Mouse (Mus musculus): ENCODE measurements around the gene Pacrg. TPM values are rescaled to one million over a fixed set of nuclear protein-coding genes. Genes with fewer than 3 reads are reported as not detected.
A peak's percentile ranks its signal among the peaks of the same experiment; 100 is the strongest.

The Pacrg gene
- total RNA-seq, 2 experiments from 2014 or later = 15.8 to 17.7 TPM

DNA sequence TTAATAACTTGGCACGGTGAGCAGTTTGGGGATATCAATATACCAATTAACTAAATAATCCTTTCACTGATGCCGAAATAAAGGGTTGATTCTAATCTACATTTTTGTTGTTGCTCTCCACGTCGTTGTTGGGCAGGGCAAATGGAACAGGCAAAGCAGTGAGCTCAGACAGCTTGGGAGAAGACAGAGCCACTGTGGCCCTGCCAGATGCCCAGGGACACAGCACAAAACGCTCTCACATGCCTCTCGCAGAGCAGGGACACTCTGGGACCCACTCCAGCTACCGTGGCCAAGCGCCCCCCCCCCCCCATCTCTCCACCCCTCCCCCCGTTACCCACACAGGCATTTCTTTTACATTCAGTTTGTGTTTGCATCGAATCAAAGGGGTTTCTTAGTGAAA lies 332.6 kb downstream of the Pacrg start:
- DNase-seq (ENCODE audit: low spot score in 2 of 2) = peak; percentile 48 to 62
- intact Hi-C loops (cut with DNase I) = no loop called here

DNA sequence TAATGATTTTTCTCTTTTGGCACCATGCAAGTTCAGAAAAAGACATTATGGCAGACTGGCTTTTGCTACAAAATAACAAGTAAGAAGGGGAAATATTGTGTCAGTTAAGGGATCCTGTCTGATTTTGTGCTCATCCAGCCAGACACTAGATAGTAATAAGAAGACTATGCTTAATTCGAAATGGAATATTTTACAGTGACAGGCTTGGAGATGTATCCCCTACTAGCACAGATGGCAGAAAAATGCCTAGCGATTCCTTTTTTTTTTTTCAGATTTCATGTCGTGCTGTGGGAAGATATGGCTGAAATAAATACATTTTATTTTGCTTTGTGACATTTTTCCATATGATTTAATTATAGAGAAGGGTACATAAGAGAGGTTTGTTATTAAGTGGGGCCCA lies 333.2 kb downstream of the Pacrg start:
- DNase-seq (ENCODE audit: low spot score in 2 of 2) = no peak
- intact Hi-C loops (cut with DNase I) = no loop called here

DNA sequence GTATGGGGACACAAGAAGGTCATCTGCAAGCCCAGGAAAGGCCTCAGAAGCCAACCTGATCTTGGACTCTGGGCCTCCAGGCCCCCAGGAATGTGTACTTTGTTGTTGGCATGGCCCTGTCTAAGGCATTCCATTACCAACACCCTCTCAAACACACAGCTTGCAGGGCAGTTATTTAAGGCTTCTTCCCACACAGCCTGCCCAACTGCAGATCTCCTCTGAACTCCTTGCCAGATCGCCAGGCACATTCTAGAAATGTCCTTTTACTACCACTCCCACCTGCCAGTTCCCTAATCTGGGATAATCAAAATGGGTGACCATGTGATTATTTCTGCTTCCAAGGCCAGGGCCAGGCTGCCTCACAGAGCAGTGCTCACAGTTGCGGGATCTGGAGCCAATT lies 338.7 kb downstream of the Pacrg start:
- peak in 1 of 2 experiments; percentile 46 for DNase-seq (ENCODE audit: low spot score in 2 of 2)
- intact Hi-C loops (cut with DNase I) = no loop called here

DNA sequence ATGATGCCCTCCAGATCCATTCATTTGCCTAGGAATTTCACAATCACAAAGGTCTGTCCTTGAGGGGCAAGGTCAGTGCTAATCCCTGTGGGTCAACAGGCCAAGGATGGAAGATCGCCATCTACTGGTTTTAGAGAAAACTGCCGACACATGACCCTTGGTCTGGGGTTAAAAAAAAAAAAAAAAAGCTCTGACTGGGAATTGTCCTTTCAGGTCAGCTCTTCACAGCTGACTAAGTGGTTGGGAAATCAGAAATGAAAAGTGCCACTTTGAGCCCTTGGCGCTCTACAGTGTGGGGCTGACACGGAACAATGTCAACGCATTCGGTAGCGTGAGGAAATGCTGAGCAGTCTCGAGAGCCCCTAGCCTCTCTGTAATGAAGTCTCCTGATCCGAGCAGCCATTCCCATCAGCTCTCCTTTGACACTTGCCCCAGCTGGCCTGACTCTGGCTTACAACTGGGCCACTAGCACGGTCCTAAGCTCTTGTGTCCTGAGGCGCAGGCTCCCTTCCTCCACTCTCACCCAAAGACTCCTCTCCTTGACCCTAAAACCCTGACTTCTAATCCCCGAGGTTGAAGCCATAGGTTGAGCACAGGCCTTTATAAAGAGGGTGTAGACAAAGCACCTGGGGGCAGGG lies 339.2 kb downstream of the Pacrg start:
- DNase-seq (ENCODE audit: low spot score in 2 of 2) = no peak
- intact Hi-C loops (cut with DNase I) = no loop called here

DNA sequence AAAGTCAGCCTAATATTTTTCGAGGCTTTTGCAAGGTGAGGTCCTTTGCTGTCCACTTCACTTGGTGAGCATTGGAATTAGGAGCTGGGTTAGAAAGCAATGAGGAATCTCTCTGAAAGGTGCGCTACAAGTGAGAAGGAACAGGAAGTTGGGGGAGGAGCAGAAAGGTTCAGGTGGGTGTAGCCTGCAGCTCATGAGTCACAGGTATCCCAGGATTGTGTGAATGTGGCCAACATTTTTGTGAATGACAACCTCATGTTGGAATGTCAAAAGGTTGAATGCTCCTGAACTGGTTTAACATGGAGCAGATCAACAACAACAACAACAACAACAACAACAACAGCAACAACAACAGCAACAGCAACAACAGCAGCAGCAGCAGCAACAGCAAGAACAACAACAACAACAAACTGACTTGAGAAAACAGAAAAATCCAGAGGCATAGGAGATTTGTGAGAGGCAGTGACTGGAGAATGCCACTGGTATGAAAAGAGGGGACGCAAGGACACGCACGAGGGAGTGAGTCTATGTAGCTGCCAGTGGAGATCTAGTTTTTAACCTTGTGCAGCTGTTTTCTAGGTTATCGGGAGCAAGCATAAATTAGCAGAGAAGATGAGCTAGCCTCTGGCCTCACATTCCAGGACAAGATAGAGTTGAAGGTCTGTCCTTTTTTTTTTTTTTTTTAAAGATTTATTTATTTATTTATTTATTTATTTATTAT lies 341.0 kb downstream of the Pacrg start:
- no peak for DNase-seq (ENCODE audit: low spot score in 2 of 2)
- intact Hi-C loops (cut with DNase I) = loop anchor here (10.0 kb wide), 1 partner anchor 294 kb away; no protein-coding TSS in a partner anchor

DNA sequence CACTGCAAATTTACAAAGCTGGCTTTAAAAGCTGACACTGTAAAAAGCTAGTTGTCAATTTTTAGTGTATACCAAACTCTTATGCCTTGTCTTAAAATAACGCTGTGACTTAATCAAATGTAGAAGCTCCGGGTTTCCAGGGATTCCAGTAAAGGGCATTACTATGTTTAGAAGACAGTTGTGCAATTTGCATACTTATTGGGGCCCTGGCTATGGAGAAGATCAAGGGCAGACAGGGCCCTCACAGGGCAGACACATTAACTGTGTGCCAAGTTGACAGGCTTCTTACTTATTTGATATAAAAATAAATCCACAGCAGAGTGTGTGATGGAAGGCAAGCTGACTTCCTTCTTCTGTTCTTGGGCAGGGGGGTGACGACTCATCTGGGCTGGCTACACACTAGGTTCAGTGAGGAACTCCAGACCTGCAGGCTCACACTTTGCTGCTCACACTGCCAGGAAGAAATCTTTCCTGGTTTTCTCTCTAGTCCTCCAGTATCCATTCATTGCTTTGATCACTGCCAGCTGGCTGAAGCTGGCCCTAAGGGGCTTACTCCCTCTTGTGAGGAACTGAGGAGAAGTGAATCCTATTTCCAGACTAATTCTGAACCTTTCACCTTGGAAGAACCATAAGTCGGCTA lies 342.2 kb downstream of the Pacrg start:
- intact Hi-C loops (cut with DNase I) = loop anchor here (10.0 kb wide), 1 partner anchor 293 kb away; no protein-coding TSS in a partner anchor
- DNase-seq (ENCODE audit: low spot score in 2 of 2) = no peak

DNA sequence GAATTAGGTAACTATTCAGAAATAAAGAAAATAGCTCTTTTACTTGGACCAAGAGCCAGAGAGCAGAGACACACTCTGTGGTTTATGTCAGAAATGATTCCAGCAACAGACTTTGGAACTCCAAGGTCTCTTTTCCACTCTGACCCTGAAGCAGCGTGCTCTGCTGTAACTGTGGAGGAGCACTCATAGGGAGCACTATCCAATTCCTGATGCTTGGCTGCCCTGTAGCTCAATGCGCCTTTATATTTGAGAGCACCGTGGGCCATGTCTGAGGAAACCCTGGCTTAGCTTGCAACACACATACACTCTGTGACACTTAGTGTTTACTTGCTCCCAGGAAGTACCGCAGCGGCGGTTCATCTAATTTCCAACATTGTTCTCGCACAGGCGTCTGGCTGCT lies 344.0 kb downstream of the Pacrg start:
- intact Hi-C loops (cut with DNase I) = loop anchor here (10.0 kb wide), 1 partner anchor 291 kb away; no protein-coding TSS in a partner anchor
- no peak for DNase-seq (ENCODE audit: low spot score in 2 of 2)

DNA sequence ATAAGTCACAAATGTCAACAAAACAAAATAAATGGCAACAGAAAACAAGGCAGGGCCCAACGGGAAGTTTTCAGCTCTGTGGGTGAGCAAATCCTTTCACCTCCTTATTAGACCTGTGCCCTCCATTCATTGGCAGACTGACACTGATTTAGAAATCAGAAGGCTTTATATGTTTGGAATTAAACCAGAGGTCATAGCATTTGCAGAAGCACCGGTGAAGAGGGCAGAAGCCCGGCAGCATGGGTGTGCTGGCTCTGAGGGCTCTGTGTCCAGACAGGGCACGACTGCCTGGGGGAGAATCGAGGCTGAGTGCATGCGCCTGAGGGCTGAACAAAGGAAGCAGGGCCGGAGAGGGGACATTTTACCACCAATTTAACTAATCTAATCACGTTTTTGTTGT lies 344.5 kb downstream of the Pacrg start:
- intact Hi-C loops (cut with DNase I) = loop anchor here (10.0 kb wide), 1 partner anchor 291 kb away; no protein-coding TSS in a partner anchor
- no peak for DNase-seq (ENCODE audit: low spot score in 2 of 2)

DNA sequence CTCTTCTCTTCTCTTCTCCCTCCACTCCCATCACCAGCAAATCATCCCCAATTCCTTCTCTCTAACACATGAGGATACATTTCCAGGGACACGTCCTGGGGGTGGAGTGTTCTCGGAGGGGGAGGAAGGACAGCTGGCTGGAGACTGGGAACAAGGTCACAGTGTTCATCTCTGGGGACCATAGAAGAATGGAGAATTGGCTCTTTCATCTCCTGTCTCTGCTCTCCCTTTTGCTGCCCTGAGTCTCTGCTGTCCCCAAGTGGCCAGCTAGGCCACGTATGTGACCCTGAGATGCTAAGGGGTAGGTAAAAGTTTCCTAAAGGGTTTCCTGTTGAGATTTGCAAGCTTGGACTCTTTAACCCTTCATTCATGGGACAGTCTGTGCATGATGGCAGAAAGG lies 347.0 kb downstream of the Pacrg start:
- intact Hi-C loops (cut with DNase I) = loop anchor here (2.0 to 10.0 kb wide), 4 partner anchors 98 to 736 kb away; no protein-coding TSS in a partner anchor
- DNase-seq (ENCODE audit: low spot score in 2 of 2) = peak in 1 of 2 experiments; percentile 53

DNA sequence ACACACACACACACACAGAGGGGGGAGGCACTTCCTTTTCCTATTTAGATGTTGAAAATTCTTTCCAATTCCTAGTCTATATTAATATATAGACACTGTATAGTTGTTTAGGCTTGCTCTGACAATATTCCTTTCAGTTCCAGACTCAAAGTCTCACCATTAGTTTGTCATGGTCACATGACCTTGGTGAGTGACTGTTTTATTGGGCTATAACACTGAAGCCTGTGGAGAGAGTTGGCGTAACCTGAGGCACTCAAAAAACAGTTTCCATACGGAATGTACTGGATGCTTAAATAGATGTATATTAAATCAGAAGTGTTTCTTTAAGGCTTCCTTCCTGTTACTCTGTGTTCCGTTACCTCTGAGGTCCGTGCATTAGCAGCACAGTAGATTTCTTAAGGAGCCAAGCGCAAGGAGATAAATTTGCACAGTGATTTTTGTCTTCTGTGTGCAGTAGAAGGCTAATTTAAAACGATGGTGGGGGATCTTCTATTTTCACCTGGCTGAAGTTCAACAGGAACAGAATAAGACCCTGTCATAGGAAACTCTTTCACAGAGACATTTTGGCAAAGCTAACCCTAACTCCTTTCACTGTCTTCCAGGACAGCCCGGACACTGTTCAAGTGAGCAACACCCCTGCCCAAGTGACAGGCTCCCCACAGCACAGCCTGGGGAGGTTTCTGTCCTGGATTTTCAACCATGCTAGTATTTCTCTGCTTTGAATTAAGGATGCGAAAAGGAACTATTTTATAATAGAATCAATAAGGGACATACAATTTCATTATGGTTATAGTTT lies 349.5 kb downstream of the Pacrg start:
- DNase-seq (ENCODE audit: low spot score in 2 of 2) = no peak
- intact Hi-C loops (cut with DNase I) = loop anchor here (5.0 to 10.0 kb wide), 2 partner anchors 286 to 733 kb away; no protein-coding TSS in a partner anchor

DNA sequence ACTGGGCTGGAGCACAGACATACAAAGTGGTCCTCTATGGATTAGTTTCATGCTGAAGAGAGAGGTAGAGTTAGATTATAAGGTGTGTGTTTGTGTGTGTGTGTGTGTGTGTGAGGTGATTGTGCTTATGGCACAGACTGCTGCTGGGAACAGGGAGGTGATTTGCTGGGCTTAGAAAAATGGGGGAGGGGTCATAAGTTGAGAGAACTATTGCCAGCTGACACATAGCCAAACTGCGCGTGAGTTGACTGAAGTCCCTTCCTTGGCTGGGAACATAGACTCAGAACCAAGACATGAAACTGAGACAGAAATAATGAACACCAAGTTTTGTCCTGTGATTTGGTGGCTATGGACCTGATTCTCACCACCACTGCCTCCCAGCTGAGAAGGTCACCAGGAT lies 351.2 kb downstream of the Pacrg start:
- DNase-seq (ENCODE audit: low spot score in 2 of 2) = no peak
- intact Hi-C loops (cut with DNase I) = no loop called here

DNA sequence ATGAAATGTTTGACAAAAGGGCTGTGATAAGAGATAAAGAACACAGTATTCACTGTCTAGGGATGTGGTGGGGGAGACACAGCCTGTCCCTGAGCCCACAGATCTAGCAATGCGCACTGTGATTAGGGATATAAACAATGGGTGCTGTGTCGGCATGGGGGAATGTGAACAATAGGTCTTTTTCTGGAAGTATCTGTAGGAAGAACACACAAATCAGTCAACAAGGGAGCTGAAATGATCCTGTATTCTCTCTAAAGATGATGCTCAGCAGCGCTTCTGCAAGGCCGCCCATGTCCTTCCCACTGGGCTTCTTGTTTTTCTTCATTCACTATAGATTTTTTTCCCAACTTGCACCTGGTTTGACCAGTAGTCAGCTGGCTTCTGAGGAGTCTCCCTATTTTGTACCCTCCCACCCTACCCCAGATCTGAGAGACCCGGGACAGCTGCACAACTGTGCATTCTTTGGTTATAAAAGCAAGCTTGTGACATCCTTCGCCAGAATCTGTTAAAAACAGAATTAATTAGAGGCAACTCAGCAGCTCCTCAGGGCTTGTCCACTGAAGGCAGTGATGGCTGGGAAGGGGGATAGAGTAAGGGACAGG lies 356.1 kb downstream of the Pacrg start:
- intact Hi-C loops (cut with DNase I) = no loop called here
- peak in 1 of 2 experiments; percentile 58 for DNase-seq (ENCODE audit: low spot score in 2 of 2)

DNA sequence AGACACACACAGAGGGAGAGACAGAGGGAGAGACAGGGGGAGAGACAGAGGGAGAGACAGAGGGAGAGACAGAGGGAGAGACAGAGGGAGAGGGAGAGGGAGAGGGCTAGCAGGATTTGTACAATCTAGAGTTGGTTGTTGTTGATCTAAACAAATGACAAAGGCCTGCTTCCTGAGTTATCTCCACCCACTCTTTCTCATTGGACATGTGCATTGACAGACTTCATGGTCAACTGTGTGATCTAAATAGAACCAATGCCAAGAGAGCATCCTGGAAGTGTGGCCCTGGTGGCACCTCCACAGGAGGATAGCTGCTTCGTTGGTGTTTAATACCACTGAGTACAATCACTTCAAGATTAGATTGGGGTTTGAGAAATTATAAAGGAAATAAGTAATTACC lies 359.0 kb downstream of the Pacrg start:
- intact Hi-C loops (cut with DNase I) = no loop called here
- DNase-seq (ENCODE audit: low spot score in 2 of 2) = no peak

DNA sequence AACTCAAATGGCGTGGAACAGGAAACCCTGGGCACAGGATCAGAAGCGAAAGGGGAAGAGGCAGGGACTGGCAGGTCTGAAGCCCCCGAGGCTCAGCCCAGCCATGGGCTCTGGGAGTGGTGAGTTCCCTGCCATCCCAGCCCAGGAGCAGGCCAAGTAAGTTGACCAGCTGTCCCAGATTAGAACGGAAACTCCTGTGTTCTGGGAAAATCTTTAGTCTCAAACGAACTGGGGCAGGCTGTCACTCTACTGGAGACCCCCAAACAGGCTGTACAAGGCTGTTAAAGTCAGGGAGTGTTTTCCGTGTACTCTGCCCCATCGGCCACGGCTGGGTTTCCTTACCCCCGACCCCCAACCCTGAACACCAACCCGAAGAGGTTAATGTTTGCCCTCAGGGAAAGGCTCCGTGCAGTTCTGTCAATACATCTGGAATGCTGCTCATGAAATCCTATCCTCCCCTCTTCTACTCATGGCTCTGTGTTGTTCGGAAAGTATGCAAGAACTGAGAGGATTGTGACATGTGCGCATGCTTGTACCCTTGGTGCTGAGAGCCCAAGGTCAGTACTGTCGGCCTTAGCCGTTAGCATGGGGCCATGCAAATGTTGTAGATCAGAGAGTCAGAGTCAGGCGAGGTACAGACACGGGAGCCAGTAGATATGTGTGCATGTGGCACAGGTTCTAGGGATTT lies 360.9 kb downstream of the Pacrg start:
- intact Hi-C loops (cut with DNase I) = no loop called here
- DNase-seq (ENCODE audit: low spot score in 2 of 2) = no peak

DNA sequence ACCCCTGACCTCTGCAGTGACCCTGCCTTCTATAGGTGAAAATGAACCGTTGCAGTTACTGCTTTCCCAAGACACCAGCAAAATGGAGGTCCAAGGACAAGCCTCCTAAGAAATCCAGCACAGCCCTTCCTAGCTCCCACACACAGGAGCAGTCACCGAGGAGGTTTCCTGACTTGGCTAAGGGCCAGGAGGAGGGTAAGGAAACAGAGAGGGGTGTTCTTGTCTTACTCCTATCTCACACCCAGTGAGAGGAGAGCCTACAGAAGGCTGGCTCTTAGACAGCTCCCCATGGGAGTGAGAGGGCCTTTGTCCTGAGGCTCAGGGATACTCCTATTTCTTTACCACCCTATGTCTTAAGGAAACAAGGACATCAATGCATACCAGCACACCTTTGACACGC lies 361.7 kb downstream of the Pacrg start:
- no peak for DNase-seq (ENCODE audit: low spot score in 2 of 2)
- intact Hi-C loops (cut with DNase I) = no loop called here

DNA sequence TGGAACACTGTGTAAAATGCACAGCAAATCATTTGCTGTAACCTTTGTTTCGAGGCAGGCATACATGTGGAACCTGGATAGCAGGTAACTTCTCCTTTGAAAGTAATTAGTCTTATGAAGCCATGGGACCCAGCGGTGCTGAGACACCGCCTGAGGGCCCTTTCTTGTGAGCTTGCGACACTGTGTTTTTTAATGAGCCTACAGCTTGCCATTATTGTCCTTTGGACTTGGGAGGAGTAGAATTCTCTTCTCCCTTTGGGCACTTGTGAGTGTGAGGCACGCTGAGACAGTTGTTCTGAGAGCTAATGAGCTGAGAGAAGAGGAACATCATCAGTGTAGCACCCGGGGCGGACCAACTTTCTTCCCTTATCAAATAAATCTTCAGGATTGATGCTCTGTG lies 363.3 kb downstream of the Pacrg start:
- intact Hi-C loops (cut with DNase I) = no loop called here
- DNase-seq (ENCODE audit: low spot score in 2 of 2) = no peak

DNA sequence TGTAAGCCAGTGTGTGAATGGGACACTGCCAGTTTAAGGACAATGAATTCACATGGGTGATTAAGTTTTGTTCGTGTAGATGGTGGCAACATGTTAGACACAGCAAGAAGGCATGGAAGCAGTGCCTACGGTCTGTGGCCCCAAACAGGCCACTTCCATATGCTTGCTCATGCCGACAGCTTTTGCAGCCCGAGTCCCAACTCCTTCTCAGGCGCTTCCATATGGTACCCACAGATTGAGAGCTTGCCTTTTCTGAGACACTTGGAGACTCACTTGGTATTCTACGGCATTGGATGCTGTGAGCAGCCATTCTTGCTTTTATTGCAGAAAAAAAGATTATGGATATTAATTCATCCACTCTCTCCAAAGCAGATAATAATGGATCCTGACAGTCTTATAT lies 365.1 kb downstream of the Pacrg start:
- DNase-seq (ENCODE audit: low spot score in 2 of 2) = no peak
- intact Hi-C loops (cut with DNase I) = no loop called here

DNA sequence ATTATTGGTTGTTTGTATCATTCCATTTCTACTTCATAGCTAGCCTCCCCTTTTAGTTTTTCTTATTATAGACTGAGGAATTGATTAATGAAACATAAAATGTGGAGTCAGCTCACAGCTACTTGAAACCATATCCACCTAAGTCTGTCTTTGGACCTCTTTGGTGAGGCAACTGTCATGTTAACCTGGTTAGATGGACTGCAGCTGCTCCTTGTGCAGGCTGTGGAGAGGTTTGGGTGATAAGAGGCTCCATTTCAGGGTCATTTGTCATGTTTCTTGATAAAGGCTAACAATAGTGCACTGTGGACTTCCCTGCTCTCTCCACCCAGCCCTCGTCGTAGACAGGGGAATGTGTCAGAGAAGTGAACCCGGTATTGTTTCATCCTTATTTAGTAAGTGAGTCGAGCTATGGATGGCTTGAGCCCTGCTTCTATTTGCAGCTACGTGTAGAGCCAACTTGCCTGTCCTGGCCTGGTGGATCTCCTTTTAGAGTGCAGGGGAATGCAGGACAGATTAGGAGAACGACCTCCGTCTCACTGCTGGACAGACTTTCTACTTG lies 366.2 kb downstream of the Pacrg start:
- DNase-seq (ENCODE audit: low spot score in 2 of 2) = no peak
- intact Hi-C loops (cut with DNase I) = no loop called here

DNA sequence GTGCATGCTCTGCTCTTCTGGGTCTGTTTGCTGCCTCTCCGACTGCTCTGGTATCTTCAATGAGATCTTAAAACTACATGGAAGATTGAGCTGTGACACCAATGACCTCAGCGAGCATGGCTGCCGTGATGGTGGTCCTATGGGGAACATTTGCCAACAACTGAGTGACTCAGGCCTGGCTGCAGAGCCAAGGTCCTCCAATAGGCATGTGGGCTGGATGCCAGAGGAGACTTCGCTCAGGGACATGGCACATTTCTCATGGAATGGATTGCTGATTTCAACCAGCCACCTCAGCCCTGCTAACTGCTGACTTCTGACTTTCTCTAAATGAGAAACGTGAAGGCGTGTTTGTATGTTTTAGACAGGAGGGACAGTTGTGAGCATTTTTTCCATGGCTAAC lies 366.9 kb downstream of the Pacrg start:
- no peak for DNase-seq (ENCODE audit: low spot score in 2 of 2)
- intact Hi-C loops (cut with DNase I) = no loop called here

All from left cerebral cortex, postnatal 25 days (tissue).